Mouse (Mus musculus): ENCODE results near the gene Kpna1. TPM values are rescaled to one million over a fixed set of nuclear protein-coding genes. Genes with fewer than 3 reads are reported as not detected.
A peak's percentile ranks its signal among the peaks of the same experiment; 100 is the strongest.
"Not testable (repeated sequence)": the region's sequence is repeated elsewhere in the genome, so short reads cannot be mapped to it uniquely, and the experiment has no call there.

Kpna1 gene
- polyA plus RNA-seq (2014; fragmentation: Nextera tagmentation; extraction: Ambion mirVana): 46.0 and 49.8 TPM in 2 replicates

- not testable (repeated sequence) for H3K4me2 ChIP-seq (ENCODE audit: low read length); H3K9ac ChIP-seq (ENCODE audit: low read length); H3K27ac ChIP-seq (replicated peaks in 1 of 2; ENCODE audit: control insufficient read depth in 1 of 2, insufficient read depth in 1 of 2, low read depth in 2 of 2, low read length in 2 of 2); H3K9me3 ChIP-seq (ENCODE audit: control insufficient read depth, low read length); H3K27me3 ChIP-seq (ENCODE audit: control insufficient read depth, insufficient read depth, low read length); ATAC-seq (ENCODE audit: insufficient number of reproducible peaks, insufficient read depth, low FRiP score, low read depth); H3K4me1 ChIP-seq (ENCODE audit: control insufficient read depth in 2 of 2, insufficient read depth in 2 of 2, low read length in 2 of 2); H3K4me3 ChIP-seq (ENCODE audit: control insufficient read depth in 1 of 2, insufficient read depth in 1 of 2, low read depth in 1 of 2, low read length in 2 of 2); H3K36me3 ChIP-seq (ENCODE audit: control insufficient read depth, insufficient read depth, low read length)
- 85% methylated on average over 1 of the region's 1 CpGs for WGBS
Observed at GRCm38 (mm10) chr16:35978450-35978849, at the start of gene Kpna1. TSS of gene Kpna1 (plus strand) at chr16:35978750.

GRCm38 (mm10) chr16:35932179-35933055, 46.1 kb upstream of the Kpna1 start:
- Histone ChIP-seq H3K27me3 (ENCODE audit: control insufficient read depth, insufficient read depth, low read length) (no peaks in the 10 kb centered on the region), H3K4me2 (ENCODE audit: low read length) (no peak overlapping the region), H3K9ac (ENCODE audit: low read length) (no peak overlapping the region), H3K4me1 (ENCODE audit: control insufficient read depth in 2 of 2, insufficient read depth in 2 of 2, low read length in 2 of 2) (no peaks in the 10 kb centered on the region), H3K4me3 (ENCODE audit: control insufficient read depth in 1 of 2, insufficient read depth in 1 of 2, low read depth in 1 of 2, low read length in 2 of 2) (no peak overlapping the region), H3K9me3 (ENCODE audit: control insufficient read depth, low read length) (no peaks in the 10 kb centered on the region), H3K27ac (replicated peaks in 1 of 2; ENCODE audit: control insufficient read depth in 1 of 2, insufficient read depth in 1 of 2, low read depth in 2 of 2, low read length in 2 of 2) (no peak overlapping the region), H3K36me3 (ENCODE audit: control insufficient read depth, insufficient read depth, low read length) (peaks cover 31% of the 10 kb centered on the region)
- no peak for ATAC-seq (ENCODE audit: insufficient number of reproducible peaks, insufficient read depth, low FRiP score, low read depth)
- 75% methylated on average over 19 of the region's 19 CpGs for WGBS

- H3K27me3 ChIP-seq (ENCODE audit: control insufficient read depth, insufficient read depth, low read length): no peaks in the 10 kb centered on the region
- H3K4me2 ChIP-seq (ENCODE audit: low read length): no peak overlapping the region
- no peak for ATAC-seq (ENCODE audit: insufficient number of reproducible peaks, insufficient read depth, low FRiP score, low read depth)
- no peaks in the 10 kb centered on the region; a peak in 1 of 4 replicates for H3K4me1 ChIP-seq (ENCODE audit: control insufficient read depth in 2 of 2, insufficient read depth in 2 of 2, low read length in 2 of 2)
- no peaks in the 10 kb centered on the region for H3K9me3 ChIP-seq (ENCODE audit: control insufficient read depth, low read length)
- no peak overlapping the region for H3K4me3 ChIP-seq (ENCODE audit: control insufficient read depth in 1 of 2, insufficient read depth in 1 of 2, low read depth in 1 of 2, low read length in 2 of 2)
- no peak overlapping the region for H3K9ac ChIP-seq (ENCODE audit: low read length)
- WGBS: 70% methylated on average over 10 of the region's 10 CpGs
- no peak overlapping the region for H3K27ac ChIP-seq (replicated peaks in 1 of 2; ENCODE audit: control insufficient read depth in 1 of 2, insufficient read depth in 1 of 2, low read depth in 2 of 2, low read length in 2 of 2)
- peaks cover 30% of the 10 kb centered on the region for H3K36me3 ChIP-seq (ENCODE audit: control insufficient read depth, insufficient read depth, low read length)
Observed at GRCm38 (mm10) chr16:35933181-35933580, 45.4 kb upstream of the Kpna1 start.

- H3K27me3 ChIP-seq (ENCODE audit: control insufficient read depth, insufficient read depth, low read length): no peaks in the 10 kb centered on the region
- peaks cover 0 to 9% of the 10 kb centered on the region in 2 experiments for H3K4me1 ChIP-seq (ENCODE audit: control insufficient read depth in 2 of 2, insufficient read depth in 2 of 2, low read length in 2 of 2)
- H3K9ac ChIP-seq (ENCODE audit: low read length): peak within 1 kb of the TSS; percentile 90
- ATAC-seq (ENCODE audit: insufficient number of reproducible peaks, insufficient read depth, low FRiP score, low read depth): peak; percentile 44; the same call in 1 of the 2 replicates
- H3K36me3 ChIP-seq (ENCODE audit: control insufficient read depth, insufficient read depth, low read length): peaks cover 16% of the 10 kb centered on the region
- peak within 1 kb of the TSS; percentile 42 to 66 for H3K27ac ChIP-seq (replicated peaks in 1 of 2; ENCODE audit: control insufficient read depth in 1 of 2, insufficient read depth in 1 of 2, low read depth in 2 of 2, low read length in 2 of 2)
- peak within 1 kb of the TSS; percentile 58 to 76 for H3K4me3 ChIP-seq (ENCODE audit: control insufficient read depth in 1 of 2, insufficient read depth in 1 of 2, low read depth in 1 of 2, low read length in 2 of 2)
- WGBS: 1% methylated on average over 52 of the region's 52 CpGs
- H3K4me2 ChIP-seq (ENCODE audit: low read length): peak within 1 kb of the TSS; percentile 90
- no peaks in the 10 kb centered on the region for H3K9me3 ChIP-seq (ENCODE audit: control insufficient read depth, low read length)
Observed at GRCm38 (mm10) chr16:35938211-35939151, 40.1 kb upstream of the Kpna1 start, which contains the start of the genes Parp9 and Dtx3l. TSS of gene Parp9 (plus strand) at chr16:35938470. TSS of gene Dtx3l (minus strand) at chr16:35939151.

- H3K9ac ChIP-seq (ENCODE audit: low read length): peak overlapping the region; percentile 90
- H3K9me3 ChIP-seq (ENCODE audit: control insufficient read depth, low read length): no peaks in the 10 kb centered on the region
- H3K4me1 ChIP-seq (ENCODE audit: control insufficient read depth in 2 of 2, insufficient read depth in 2 of 2, low read length in 2 of 2): peaks cover 0 to 9% of the 10 kb centered on the region in 2 experiments
- WGBS: 5% methylated on average over 6 of the region's 6 CpGs
- peak overlapping the region; percentile 58 to 76 for H3K4me3 ChIP-seq (ENCODE audit: control insufficient read depth in 1 of 2, insufficient read depth in 1 of 2, low read depth in 1 of 2, low read length in 2 of 2)
- no peak for ATAC-seq (ENCODE audit: insufficient number of reproducible peaks, insufficient read depth, low FRiP score, low read depth)
- H3K27me3 ChIP-seq (ENCODE audit: control insufficient read depth, insufficient read depth, low read length): no peaks in the 10 kb centered on the region
- H3K4me2 ChIP-seq (ENCODE audit: low read length): peak overlapping the region; percentile 90
- peak overlapping the region; percentile 13 to 66; a peak in 2 of 4 replicates for H3K27ac ChIP-seq (replicated peaks in 1 of 2; ENCODE audit: control insufficient read depth in 1 of 2, insufficient read depth in 1 of 2, low read depth in 2 of 2, low read length in 2 of 2)
- H3K36me3 ChIP-seq (ENCODE audit: control insufficient read depth, insufficient read depth, low read length): peaks cover 19% of the 10 kb centered on the region
Observed at GRCm38 (mm10) chr16:35939261-35939660, 39.3 kb upstream of the Kpna1 start.

- H3K9ac ChIP-seq (ENCODE audit: low read length): peak overlapping the region; percentile 90
- H3K4me1 ChIP-seq (ENCODE audit: control insufficient read depth in 2 of 2, insufficient read depth in 2 of 2, low read length in 2 of 2): peaks cover 0 to 9% of the 10 kb centered on the region in 2 experiments
- H3K4me2 ChIP-seq (ENCODE audit: low read length): peak overlapping the region; percentile 90
- 13% methylated on average over 9 of the region's 9 CpGs for WGBS
- peak overlapping the region; percentile 58 to 76 for H3K4me3 ChIP-seq (ENCODE audit: control insufficient read depth in 1 of 2, insufficient read depth in 1 of 2, low read depth in 1 of 2, low read length in 2 of 2)
- peak; percentile 42; the same call in 1 of the 2 replicates for ATAC-seq (ENCODE audit: insufficient number of reproducible peaks, insufficient read depth, low FRiP score, low read depth)
- no peaks in the 10 kb centered on the region for H3K27me3 ChIP-seq (ENCODE audit: control insufficient read depth, insufficient read depth, low read length)
- peaks cover 19% of the 10 kb centered on the region for H3K36me3 ChIP-seq (ENCODE audit: control insufficient read depth, insufficient read depth, low read length)
- no peaks in the 10 kb centered on the region for H3K9me3 ChIP-seq (ENCODE audit: control insufficient read depth, low read length)
- peak overlapping the region in 1 of 2 experiments; percentile 66; a peak in 1 of 4 replicates for H3K27ac ChIP-seq (replicated peaks in 1 of 2; ENCODE audit: control insufficient read depth in 1 of 2, insufficient read depth in 1 of 2, low read depth in 2 of 2, low read length in 2 of 2)
Observed at GRCm38 (mm10) chr16:35939690-35940089, 38.9 kb upstream of the Kpna1 start.

- no peaks in the 10 kb centered on the region for H3K27me3 ChIP-seq (ENCODE audit: control insufficient read depth, insufficient read depth, low read length)
- no peak for ATAC-seq (ENCODE audit: insufficient number of reproducible peaks, insufficient read depth, low FRiP score, low read depth)
- no peak overlapping the region for H3K27ac ChIP-seq (replicated peaks in 1 of 2; ENCODE audit: control insufficient read depth in 1 of 2, insufficient read depth in 1 of 2, low read depth in 2 of 2, low read length in 2 of 2)
- no peak overlapping the region for H3K4me3 ChIP-seq (ENCODE audit: control insufficient read depth in 1 of 2, insufficient read depth in 1 of 2, low read depth in 1 of 2, low read length in 2 of 2)
- H3K36me3 ChIP-seq (ENCODE audit: control insufficient read depth, insufficient read depth, low read length): peaks cover 19% of the 10 kb centered on the region
- no peak overlapping the region for H3K9ac ChIP-seq (ENCODE audit: low read length)
- H3K4me1 ChIP-seq (ENCODE audit: control insufficient read depth in 2 of 2, insufficient read depth in 2 of 2, low read length in 2 of 2): peaks cover 0 to 9% of the 10 kb centered on the region in 2 experiments
- H3K9me3 ChIP-seq (ENCODE audit: control insufficient read depth, low read length): no peaks in the 10 kb centered on the region
- 80% methylated on average over 7 of the region's 7 CpGs for WGBS
- no peak overlapping the region for H3K4me2 ChIP-seq (ENCODE audit: low read length)
Observed at GRCm38 (mm10) chr16:35941382-35941781, 37.2 kb upstream of the Kpna1 start.
